Mouse (Mus musculus): ENCODE results near the gene S100a7a. TPM values are rescaled to one million over a fixed set of nuclear protein-coding genes. Genes with fewer than 3 reads are reported as not detected.

S100a7a gene
- polyA plus RNA-seq, 1 experiment from 2014 or later: not detected

DNA sequence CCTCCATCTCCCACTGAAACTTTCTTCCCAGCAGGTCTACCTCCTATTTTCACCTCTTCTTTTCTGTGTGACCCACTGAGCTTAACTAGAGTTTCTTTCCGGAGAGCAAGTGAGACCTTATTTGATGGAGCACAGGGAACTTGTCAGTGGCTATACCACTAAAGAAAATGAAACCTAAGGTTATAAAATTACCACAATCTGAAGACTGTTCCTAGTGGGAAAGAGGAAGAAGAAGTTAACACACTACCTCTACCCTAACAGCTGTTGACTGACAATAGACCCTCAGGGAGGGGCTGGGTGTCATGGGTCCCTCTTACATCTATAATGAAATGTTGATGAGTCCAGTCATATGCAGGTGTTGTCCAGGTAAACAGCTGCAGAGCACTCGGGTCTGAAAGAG lies 21.8 kb upstream of the S100a7a start:
- Histone ChIP-seq H3K4me3 (no peak overlapping the region), H3K9ac (no peak overlapping the region), H3K4me1 (no peaks in the 10 kb centered on the region), H3K36me3 (no peaks in the 10 kb centered on the region), H3K27ac (no peak overlapping the region), H3K9me3 (replicated peaks) (no peaks in the 10 kb centered on the region), H3K4me2 (no peak overlapping the region), H3K27me3 (replicated peaks) (no peaks in the 10 kb centered on the region)
- no peak for ATAC-seq
- 50% methylated on average over 2 of the region's 2 CpGs for WGBS (ENCODE audit: insufficient replicate concordance)

DNA sequence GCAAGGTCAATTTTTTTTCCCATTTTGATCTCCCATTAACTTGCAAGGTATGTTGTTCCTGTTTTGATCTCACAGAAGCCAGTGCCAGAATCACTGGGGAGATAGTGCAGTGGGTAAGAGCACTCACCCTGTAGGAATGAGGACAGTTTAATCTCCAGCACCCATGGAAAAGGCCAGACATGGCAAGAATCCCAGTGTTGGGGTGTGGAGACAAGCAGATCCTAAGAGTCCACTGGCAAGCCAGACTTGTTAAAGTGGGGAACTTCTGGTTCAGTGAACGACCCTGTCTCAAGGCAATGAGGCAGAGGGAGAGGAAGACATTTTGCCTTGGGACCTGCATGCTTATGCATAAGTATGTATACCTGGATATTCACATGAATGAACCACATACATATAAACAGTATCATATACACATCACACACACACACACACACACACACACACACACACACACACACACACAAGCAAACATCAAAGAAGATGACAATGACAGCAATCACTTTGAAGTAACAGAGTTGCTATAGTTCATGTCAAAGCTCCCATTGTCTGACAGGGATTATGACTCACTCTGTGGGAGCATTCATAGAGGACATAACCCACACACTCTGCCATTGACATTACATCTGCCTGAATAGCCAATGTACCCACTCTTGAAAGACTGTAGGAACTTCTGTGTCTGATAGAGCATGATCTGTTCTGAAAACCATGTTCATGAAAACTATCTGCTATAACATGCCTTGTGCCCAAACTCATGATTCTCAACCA lies 15.1 kb upstream of the S100a7a start:
- ATAC-seq: no peak
- Histone ChIP-seq H3K27me3 (replicated peaks) (no peaks in the 10 kb centered on the region), H3K36me3 (no peaks in the 10 kb centered on the region), H3K9me3 (replicated peaks) (no peaks in the 10 kb centered on the region), H3K4me3 (no peak overlapping the region), H3K4me2 (no peak overlapping the region), H3K9ac (no peak overlapping the region), H3K27ac (no peak overlapping the region), H3K4me1 (no peaks in the 10 kb centered on the region)
- WGBS (ENCODE audit: insufficient replicate concordance): 50% methylated on average over 1 of the region's 1 CpGs

DNA sequence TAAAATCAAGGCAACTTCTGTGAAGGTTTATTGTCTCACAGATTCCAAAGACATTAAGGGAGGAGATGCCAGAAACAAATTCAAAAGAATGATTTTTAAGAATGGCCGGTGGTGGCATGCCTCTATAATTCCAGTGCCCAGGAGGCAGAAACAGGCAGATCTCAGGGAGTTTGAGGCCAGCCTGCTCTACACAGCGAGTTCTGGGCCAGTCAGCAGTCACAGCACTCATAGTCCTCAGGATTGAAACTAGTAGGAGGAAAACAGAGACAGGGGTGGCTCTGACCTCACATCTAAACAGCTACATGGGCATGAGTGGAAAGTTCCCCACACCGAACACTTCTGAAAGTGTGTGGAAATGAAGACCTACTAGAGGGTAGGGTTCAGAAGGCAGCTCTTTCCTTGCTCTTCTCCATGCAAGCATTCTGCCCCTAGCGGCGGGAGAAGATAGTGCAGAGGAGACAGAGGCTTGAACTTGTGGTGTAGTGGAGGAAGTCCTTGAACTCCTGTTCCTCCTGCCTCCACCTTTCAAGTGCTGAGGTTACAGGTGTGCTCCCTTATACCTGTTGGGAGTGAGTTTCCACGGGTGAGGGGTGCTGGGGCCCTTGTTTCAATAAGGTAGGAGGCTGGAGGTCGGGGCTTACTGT lies 14.2 kb upstream of the S100a7a start:
- no peak overlapping the region for H3K27ac ChIP-seq
- 32% methylated on average over 7 of the region's 7 CpGs for WGBS (ENCODE audit: insufficient replicate concordance)
- no peak overlapping the region for H3K9ac ChIP-seq
- no peak overlapping the region for H3K4me2 ChIP-seq
- H3K4me3 ChIP-seq: no peak overlapping the region
- H3K9me3 ChIP-seq (replicated peaks): no peaks in the 10 kb centered on the region
- H3K4me1 ChIP-seq: no peaks in the 10 kb centered on the region
- ATAC-seq: no peak
- H3K27me3 ChIP-seq (replicated peaks): no peaks in the 10 kb centered on the region
- H3K36me3 ChIP-seq: no peaks in the 10 kb centered on the region

DNA sequence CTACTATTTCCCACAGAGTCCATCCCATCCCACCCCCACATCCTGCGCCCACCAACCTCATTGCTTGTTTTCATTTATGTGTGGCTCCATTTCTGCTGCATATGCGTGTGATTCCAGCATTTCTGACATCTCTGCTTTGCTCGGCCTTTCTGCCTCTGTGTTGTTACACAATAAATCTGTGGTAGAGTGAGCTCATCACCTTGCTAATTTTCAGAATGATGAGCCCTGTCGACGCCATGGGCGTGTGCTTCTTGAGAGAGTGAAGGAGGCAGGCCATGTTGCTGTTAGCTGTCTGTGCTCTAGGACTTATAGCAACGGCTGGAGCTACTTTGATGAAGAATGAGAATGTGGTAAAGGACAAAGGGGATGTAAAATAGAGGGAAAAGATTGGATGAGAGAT lies 12.8 kb upstream of the S100a7a start:
- no peaks in the 10 kb centered on the region for H3K36me3 ChIP-seq
- H3K4me1 ChIP-seq: no peaks in the 10 kb centered on the region
- no peaks in the 10 kb centered on the region for H3K9me3 ChIP-seq (replicated peaks)
- WGBS (ENCODE audit: insufficient replicate concordance): 54% methylated on average over 7 of the region's 7 CpGs
- H3K4me2 ChIP-seq: no peak overlapping the region
- no peak overlapping the region for H3K4me3 ChIP-seq
- no peak overlapping the region for H3K27ac ChIP-seq
- H3K9ac ChIP-seq: no peak overlapping the region
- no peaks in the 10 kb centered on the region for H3K27me3 ChIP-seq (replicated peaks)
- no peak for ATAC-seq

DNA sequence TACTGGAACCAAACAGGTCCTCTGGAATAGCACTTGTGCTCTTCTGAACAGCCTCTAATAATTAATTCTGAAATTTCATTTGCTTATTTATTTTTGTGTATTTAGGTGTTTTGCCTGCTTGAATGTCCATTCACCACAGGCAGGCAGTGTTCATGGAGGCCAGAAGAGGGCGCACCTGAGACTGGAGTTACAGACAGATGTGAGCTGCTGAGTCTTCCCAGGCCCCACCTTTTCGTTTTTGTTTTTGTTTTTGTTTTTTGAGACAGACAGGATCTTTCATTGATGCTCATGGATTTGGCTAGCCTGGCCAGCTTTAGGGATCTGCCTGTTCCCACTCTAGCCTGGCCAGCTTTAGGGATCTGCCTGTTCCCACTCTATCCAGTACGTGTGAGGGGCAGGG lies 9.6 kb upstream of the S100a7a start:
- 38% methylated on average over 3 of the region's 3 CpGs for WGBS (ENCODE audit: insufficient replicate concordance)
- H3K4me2 ChIP-seq: no peak overlapping the region
- no peaks in the 10 kb centered on the region for H3K4me1 ChIP-seq
- H3K27me3 ChIP-seq (replicated peaks): no peaks in the 10 kb centered on the region
- no peak overlapping the region for H3K27ac ChIP-seq
- no peak overlapping the region for H3K4me3 ChIP-seq
- no peaks in the 10 kb centered on the region for H3K36me3 ChIP-seq
- ATAC-seq: no peak
- no peak overlapping the region for H3K9ac ChIP-seq
- H3K9me3 ChIP-seq (replicated peaks): no peaks in the 10 kb centered on the region

DNA sequence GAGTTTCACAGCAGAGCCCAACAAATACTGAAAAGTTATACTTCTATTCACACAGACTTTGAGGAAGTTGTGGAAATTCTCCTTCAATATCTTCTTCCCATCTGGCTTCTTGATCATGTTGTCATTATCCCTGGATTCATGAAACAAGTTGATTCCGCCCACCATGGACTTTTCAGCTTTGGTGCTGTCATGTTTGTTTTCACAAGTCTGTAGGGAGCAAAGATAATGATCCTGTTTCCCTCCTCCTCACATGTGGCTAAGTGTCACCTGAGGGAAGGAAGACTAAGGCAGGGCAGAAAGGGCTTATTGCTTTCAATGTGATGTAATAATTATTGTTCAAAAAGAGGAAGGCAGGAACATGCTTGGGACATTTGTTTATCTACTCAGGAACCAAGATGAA lies 6.5 kb upstream of the S100a7a start:
- Histone ChIP-seq H3K9ac (no peak overlapping the region), H3K9me3 (replicated peaks) (no peaks in the 10 kb centered on the region), H3K27ac (no peak overlapping the region), H3K27me3 (replicated peaks) (no peaks in the 10 kb centered on the region), H3K4me2 (no peak overlapping the region), H3K4me1 (no peaks in the 10 kb centered on the region), H3K36me3 (no peaks in the 10 kb centered on the region), H3K4me3 (no peak overlapping the region)
- ATAC-seq: no peak
- WGBS (ENCODE audit: insufficient replicate concordance): 51% methylated on average over 1 of the region's 1 CpGs

DNA sequence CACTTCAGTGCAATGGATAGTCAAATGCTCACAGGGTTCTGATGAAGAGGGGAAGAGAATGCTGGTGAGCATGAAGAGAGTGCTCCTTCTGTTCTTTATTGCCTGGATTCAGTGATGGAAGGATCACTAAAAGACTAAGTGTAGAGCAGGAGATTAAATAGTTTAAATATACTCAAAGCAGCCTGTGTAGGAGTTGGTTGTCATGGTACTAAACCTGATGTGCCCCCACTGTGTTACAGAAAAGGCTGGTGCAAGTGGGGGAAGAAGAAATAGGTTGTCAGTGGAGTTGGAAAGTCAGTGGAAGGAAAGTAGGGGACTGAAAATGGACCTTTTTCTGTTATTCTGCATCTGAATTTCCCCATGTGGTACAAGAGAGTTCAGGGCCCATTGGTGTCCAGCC lies 4.8 kb upstream of the S100a7a start:
- no peaks in the 10 kb centered on the region for H3K9me3 ChIP-seq (replicated peaks)
- no peak overlapping the region for H3K9ac ChIP-seq
- H3K36me3 ChIP-seq: no peaks in the 10 kb centered on the region
- H3K27me3 ChIP-seq (replicated peaks): 0 out of 2 replicates have a peak, but pooled peaks cover 5% of the 10 kb centered on the region
- no peak overlapping the region for H3K4me2 ChIP-seq
- H3K4me3 ChIP-seq: no peak overlapping the region
- no peak overlapping the region for H3K27ac ChIP-seq
- no peaks in the 10 kb centered on the region for H3K4me1 ChIP-seq
- no peak for ATAC-seq

DNA sequence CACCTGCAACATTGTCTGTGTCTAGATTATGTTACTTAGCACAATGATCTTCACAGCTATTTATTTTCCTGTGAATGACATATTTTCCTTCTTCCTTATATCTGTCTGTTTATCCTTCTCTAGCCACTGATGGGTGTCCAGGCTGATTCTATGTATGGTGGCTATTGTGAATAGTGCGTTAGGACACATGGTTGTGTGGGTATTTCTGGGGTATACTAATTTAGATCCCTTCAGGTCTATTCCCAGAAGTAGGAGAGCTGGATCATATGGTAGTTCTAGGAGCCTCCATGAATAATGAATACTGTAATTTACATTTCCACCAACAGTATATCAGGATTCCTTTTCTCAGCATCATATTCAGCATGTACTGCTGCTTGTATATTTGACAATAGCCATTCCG lies 4.0 kb upstream of the S100a7a start:
- no peak for ATAC-seq
- Histone ChIP-seq H3K4me3 (no peak overlapping the region), H3K9me3 (replicated peaks) (no peaks in the 10 kb centered on the region), H3K36me3 (no peaks in the 10 kb centered on the region), H3K4me1 (no peaks in the 10 kb centered on the region), H3K27me3 (replicated peaks) (0 out of 2 replicates have a peak, but pooled peaks cover 5% of the 10 kb centered on the region), H3K4me2 (no peak overlapping the region), H3K9ac (no peak overlapping the region), H3K27ac (no peak overlapping the region)
- 72% methylated on average over 2 of the region's 2 CpGs for WGBS (ENCODE audit: insufficient replicate concordance)

DNA sequence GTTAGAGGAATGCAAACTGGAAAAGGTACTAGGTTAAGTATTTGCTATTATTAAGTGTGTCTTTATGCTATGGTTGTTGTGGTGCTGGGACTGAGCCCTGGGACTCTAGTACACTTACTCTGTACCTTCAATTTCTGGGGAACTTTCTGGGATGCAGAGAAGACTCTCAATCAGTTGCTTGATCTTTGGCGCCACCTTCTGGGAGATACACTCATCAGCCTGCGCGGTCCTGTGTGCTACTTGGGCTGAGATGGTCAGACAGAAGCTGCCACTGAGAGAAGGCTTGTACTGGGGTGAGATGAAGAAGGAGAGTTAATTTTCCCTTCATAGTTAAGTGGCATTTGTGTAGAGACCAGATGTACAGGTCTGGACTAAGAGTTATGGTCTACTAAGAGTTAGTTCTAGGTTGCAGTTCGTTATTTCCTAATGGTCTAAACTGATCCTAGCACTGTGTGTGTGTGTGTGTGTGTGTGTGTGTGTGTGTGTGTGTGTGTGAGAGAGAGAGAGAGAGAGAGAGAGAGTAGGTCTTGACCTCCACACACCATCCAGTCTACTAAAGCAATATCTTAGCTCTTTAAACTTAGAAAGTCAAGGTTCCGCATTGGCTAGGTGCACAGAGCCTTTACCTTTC lies 824 bp upstream of the S100a7a start:
- H3K27ac ChIP-seq: no peak overlapping the region
- H3K4me2 ChIP-seq: no peak overlapping the region
- no peak overlapping the region for H3K9ac ChIP-seq
- H3K9me3 ChIP-seq (replicated peaks): no peaks in the 10 kb centered on the region
- no peaks in the 10 kb centered on the region for H3K4me1 ChIP-seq
- no peak for ATAC-seq
- H3K27me3 ChIP-seq (replicated peaks): 0 out of 2 replicates have a peak, but pooled peaks cover 5% of the 10 kb centered on the region
- WGBS (ENCODE audit: insufficient replicate concordance): 29% methylated on average over 5 of the region's 5 CpGs
- H3K4me3 ChIP-seq: no peak overlapping the region
- H3K36me3 ChIP-seq: no peaks in the 10 kb centered on the region

DNA sequence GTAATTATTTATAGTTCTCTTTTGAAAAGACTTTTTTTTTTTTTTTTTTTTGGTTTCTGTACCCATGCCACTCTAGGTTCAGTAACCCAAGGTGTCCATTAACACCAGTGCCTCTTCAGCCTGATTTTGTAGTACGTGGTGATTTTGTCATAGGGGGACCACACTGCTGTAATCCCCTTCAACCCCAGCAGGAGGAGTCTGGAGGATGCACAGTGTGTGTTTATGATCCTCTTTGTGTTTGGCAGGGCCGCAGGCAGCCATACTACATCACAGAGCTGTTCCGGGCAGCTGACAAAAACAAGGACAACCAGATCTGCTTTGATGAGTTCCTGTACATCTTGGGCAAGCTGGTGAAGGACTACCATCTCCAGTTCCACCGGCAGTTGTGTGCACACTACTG lies 3.6 kb downstream of the S100a7a start:
- H3K4me3 ChIP-seq: no peak overlapping the region
- no peak overlapping the region for H3K9ac ChIP-seq
- H3K4me1 ChIP-seq: no peaks in the 10 kb centered on the region
- H3K27me3 ChIP-seq (replicated peaks): 0 out of 2 replicates have a peak, but pooled peaks cover 5% of the 10 kb centered on the region
- no peaks in the 10 kb centered on the region for H3K36me3 ChIP-seq
- H3K4me2 ChIP-seq: no peak overlapping the region
- no peak for ATAC-seq
- 53% methylated on average over 4 of the region's 4 CpGs for WGBS (ENCODE audit: insufficient replicate concordance)
- H3K27ac ChIP-seq: no peak overlapping the region
- H3K9me3 ChIP-seq (replicated peaks): no peaks in the 10 kb centered on the region

DNA sequence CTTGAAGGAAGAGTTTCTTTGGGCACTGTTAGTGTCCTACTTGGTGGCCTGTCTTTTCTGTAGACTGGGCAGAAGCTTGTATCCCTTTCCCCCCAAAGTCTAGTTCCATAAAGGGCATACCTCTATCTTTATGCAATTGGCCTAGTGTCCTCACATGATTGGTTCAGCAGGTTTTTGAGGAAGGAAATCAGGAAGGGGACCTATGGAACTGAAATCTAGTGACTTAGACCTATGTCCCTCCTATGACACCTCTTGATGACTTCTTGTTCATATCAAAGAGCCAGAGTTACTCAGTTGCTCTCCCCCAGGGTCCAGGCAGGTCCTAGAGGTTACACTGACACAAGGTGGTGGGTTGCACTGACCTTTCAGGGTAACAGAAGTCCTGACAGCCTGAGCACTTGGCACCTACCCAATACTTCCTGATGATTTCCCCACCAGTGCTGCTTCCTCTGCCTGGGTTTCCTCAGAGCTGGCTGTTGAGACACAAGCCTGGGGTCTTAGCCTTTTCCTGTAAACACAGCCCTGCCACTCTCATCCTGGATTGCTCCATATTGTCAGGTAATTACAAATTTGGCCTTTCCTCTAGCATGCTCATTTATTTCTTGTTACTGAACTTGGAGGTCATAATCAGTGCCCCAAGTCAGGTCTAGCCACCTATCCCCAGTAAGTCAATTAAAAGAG lies 5.7 kb downstream of the S100a7a start:
- no peak for ATAC-seq
- Histone ChIP-seq H3K9me3 (replicated peaks) (no peaks in the 10 kb centered on the region), H3K9ac (no peak overlapping the region), H3K27ac (no peak overlapping the region), H3K4me1 (no peaks in the 10 kb centered on the region), H3K4me3 (no peak overlapping the region), H3K27me3 (replicated peaks) (no peaks in the 10 kb centered on the region), H3K4me2 (no peak overlapping the region), H3K36me3 (no peaks in the 10 kb centered on the region)

DNA sequence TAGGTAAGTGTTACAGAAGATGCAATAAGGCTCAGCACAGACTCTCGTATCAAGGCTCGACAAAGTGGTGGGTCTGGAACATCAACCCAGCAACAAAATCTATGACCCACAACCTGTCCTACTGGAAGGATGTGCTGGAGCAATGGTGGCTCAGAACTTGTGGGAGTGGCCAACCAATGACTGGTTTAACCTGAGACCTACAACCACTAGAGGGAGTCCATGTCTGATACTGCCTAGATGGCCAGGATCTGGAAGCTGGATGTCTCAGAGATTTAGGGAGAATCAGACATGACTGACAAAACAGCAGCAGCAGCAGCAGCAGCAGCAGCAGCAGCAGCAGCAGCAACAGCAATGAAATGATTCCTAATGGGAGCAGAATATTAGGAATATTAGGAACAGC lies 10.4 kb downstream of the S100a7a start:
- no peak for ATAC-seq
- Histone ChIP-seq H3K9ac (no peak overlapping the region), H3K9me3 (replicated peaks) (no peaks in the 10 kb centered on the region), H3K36me3 (no peaks in the 10 kb centered on the region), H3K27ac (no peak overlapping the region), H3K4me3 (no peak overlapping the region), H3K27me3 (replicated peaks) (no peaks in the 10 kb centered on the region), H3K4me1 (no peaks in the 10 kb centered on the region), H3K4me2 (no peak overlapping the region)
- WGBS (ENCODE audit: insufficient replicate concordance): 57% methylated on average over 2 of the region's 2 CpGs
